Mouse (Mus musculus): ENCODE results near the gene Smarcc2. TPM values are rescaled to one million over a fixed set of nuclear protein-coding genes. Genes with fewer than 3 reads are reported as not detected.

Smarcc2 gene
- total RNA-seq (2014; fragmentation: Nextera tagmentation) (98.5 and 119 TPM in 2 replicates), total RNA-seq (2017) (62.9 and 73.3 TPM in 2 replicates)

DNA sequence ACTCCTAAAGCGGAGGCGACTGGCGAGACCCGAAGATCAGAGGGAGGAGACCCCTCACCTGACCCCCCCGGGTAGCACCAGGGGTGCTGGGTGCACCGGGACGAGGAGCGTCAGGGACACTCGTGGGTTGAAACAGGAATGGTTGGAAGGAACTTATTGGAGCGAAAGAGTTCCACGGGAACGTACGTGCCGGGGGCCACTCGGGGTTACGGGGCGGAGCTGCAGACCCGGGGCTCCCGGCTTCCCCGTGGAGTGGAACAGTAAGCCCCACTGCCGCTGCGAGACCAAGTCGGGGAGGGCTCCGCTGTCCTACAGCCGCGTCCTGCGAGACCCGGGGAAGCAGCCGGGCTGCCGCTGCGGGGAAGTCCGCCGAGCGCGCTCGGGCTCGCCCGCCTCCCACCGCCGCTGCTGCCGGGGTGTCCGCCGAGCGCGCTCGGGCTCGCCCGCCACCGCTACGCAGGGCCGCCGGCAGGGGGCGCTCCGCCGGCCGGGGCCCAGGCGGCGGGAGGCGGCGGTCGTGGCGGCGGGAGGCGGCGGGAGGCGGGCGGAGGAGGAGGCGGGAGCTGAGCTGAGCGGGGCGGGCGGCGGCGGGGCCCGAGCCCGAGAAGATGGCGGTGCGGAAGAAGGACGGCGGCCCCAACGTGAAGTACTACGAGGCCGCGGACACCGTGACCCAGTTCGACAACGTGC, at the start of gene Smarcc2:
Gene Smarcc2 (plus strand): TSS at position 530 of the 690 bp plus-strand sequence.
- ATAC-seq (replicated peaks; ENCODE audit: low FRiP score, low TSS enrichment, poor library complexity, severe bottlenecking): peak; percentile 50

DNA sequence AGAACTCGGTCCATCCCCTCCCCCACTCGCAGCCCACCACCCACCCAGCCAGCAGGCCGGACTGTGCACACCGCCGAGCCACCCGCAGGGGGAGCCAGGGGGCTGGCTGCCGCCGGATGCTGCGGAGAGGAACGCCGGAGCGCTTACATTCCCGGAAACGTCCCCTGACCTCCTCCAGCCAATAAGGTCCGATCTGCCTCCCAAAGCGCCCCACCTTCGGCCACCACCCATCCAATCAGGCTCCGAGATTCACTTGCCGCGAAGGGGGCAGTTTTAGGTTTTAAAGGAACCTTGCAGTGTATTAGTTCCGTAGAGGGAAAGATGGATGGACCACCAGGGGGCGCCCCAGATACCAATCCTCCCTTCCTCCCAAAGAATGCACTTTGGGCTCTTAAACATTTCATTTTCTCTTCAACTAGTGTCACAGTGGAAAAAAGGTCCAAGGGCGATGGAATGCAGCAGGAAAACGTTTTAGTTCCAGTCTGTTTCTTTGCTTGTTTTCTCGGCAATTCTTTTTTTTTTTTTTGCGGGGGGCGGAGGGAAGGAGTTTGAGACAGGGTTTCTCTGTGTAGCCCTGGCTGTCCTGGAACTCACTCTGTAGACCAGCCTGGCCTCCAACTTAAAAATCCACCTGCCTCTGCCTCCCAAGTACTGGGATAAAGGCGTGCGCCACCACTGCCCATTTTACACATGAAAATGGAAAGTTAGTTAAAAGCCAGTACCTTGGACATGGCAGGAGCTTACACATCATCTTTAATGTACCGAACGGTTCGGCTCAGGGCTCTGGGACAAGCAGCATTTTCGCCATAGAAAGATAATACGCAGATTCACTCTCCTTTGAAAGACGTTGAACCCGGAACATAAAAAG, 49.1 kb upstream of the Smarcc2 start:
- peak; percentile 89 for ATAC-seq (replicated peaks; ENCODE audit: low FRiP score, low TSS enrichment, poor library complexity, severe bottlenecking)

DNA sequence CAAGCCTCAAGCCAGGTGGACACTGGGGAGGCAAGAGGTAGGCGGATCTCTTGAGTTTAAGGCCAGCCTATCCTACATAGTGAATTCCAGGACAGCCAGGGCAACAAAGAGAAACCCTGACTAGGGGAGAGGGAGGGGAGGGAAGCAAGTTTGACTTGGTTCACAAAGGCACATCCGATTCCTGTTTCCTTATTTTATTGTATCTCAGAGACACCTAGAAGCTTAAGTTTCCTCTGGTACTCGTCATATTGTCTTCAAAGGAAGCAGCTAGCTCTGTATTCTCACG, 48.5 kb upstream of the Smarcc2 start:
- ATAC-seq (replicated peaks; ENCODE audit: low FRiP score, low TSS enrichment, poor library complexity, severe bottlenecking): no peak

DNA sequence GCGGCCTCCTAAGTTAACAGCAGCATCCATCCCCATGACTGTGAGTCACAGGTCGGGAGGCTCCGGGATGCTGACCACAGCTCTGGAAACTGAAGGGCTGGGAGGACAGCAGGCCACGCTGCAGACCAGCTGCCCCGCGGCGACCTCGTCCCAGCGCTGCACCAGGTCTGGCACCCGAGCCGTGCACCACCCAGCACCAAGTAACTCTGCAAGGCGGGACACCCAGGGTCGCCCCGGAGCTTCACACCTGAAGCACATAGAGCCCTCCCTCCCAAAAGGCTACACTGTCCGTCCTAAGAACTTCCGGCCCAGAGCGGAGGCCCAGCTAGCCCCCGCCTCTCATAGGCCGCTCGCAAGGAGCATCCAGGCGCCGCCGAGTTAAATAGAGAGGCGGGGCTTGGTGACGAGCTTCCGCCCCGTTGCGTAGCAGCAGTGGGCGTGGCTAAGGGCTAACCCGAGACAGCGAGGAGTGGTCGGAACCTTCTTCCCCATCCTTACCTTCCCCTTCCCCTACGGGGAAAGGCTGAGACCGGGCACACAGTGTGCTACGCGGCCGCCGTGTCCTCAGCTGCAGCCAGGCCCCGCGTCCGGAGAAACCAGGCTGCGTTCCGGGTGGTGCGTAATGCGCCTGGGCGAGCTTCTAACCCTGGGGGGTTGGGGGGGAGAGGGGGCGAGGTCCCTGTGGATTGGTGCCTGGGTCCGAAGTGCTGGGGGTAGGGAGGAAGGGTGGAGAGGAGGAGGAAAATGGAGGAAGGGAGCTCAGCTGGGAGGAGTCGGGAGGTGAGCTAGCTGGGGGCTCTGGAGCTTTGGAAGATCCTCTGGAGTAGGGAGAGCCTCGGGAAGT, 47.6 kb upstream of the Smarcc2 start, which contains the start of the genes Nabp2 and Rnf41:
Gene Nabp2 (minus strand): TSS at position 282 of the 844 bp plus-strand sequence.
Gene Rnf41 (plus strand): TSS at position 447 of the 844 bp plus-strand sequence.
- peak; percentile 76 for ATAC-seq (replicated peaks; ENCODE audit: low FRiP score, low TSS enrichment, poor library complexity, severe bottlenecking)

DNA sequence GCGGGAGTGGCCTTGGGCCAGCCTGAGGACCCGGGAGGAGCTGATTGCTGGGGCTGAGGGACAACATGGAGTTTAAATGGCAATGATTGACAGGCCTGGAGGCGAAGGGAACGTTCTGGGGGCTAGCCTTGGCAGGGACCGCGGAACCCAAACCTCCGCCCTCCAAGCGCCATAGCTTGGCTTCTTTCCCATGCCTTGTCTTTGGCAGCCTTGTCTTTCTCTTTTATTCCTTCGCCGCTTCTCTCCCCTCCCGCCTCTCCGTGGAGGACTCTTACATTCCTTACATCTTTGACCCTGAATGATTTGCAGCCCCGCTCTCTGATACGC, 47.0 kb upstream of the Smarcc2 start:
- no peak for ATAC-seq (replicated peaks; ENCODE audit: low FRiP score, low TSS enrichment, poor library complexity, severe bottlenecking)

DNA sequence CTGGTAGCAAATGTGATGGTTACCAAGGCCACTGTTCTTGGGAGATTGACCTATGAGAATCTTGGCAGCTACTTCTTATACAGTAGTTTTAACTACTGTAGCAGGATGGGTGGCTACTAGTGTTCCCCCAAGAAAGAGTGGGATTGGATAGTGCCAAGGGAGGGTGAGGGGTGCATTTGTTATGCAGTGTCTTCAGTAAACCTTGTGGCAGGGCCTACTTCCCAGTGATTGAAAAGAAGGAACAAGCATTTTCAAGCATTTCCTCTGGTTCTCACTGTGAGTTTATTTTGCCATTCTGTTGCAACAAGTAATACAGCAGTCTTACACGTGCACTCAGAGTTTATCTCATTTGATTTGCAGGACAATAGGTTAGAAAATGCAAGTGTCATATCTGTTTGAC, 46.5 kb upstream of the Smarcc2 start:
- no peak for ATAC-seq (replicated peaks; ENCODE audit: low FRiP score, low TSS enrichment, poor library complexity, severe bottlenecking)

DNA sequence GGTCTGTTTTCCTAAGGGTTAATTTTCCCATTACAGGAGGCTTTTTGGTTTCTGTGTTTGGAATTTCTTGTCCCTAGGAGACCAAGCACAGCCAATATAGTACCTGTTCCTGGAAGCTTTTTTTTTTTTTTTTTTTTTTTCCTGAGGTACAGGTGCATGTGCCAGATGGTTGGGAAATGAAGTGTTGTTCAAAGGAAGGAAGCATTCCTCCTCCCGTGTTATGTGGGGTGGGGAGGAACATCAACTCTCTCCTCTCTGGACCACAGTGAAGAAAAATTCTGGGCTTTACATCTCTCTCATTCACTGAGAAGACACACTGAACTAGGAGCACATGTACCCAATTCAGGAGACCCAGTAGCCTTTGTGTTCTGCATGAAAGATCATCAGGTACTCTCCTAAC, 46.0 kb upstream of the Smarcc2 start:
- no peak for ATAC-seq (replicated peaks; ENCODE audit: low FRiP score, low TSS enrichment, poor library complexity, severe bottlenecking)

DNA sequence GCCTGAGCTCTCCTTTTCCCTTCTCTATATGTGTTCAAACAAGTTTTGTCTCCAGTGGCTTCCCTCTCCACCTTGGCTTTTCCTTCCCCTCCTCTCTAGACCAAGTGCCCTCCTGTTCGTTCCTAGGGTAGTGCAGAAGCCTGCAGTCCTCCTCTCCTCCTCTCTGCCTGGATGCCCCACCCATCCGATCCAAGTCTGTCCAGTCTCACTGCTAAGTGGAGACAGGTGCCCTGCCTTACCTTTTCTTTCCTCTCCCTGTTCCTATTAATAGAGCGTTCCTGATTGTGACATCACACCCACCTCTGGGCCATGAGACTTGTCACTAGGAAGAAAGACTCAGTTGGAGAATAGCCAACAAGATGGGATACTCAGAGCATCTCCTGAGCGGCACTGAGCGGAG, 44.2 kb upstream of the Smarcc2 start:
- no peak for ATAC-seq (replicated peaks; ENCODE audit: low FRiP score, low TSS enrichment, poor library complexity, severe bottlenecking)

DNA sequence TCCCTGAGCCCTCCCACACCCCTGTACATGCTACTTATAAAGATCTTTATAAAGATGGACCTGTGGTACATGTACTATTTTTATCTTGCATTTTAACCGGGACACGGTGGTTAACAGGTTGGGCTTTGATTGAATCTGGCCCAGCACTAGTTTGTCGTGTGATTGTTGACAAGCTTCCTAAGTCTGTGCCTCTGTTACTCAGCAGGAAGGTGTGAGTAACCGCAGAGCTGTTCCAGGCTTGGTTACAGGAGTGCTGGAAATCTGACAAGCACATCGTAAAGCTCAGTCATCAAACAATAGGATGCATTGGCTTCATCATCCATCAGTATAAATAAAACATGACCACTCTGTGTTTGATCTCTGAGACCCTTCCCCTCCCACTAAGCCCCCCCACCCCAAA, 36.6 kb upstream of the Smarcc2 start:
- ATAC-seq (replicated peaks; ENCODE audit: low FRiP score, low TSS enrichment, poor library complexity, severe bottlenecking): no peak

DNA sequence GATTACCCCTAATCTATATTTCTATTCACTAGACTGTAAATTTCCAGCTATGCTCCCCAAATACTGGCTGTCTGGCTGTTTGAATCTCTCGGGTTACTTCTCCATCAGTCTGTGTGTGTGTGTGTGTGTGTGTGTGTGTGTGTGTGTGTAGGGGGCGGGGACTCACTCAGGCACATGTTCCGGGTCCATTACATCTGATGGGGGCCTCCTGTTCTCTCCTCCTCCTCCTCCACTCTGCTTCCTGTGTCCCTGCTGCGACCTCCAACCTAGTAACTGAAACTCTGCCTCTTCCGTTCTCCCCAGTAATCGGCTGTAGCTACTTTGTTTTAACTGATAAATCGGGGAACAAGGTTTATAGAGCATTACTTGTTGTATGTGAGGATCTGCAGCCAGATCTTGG, 34.4 kb upstream of the Smarcc2 start:
- ATAC-seq (replicated peaks; ENCODE audit: low FRiP score, low TSS enrichment, poor library complexity, severe bottlenecking): no peak

DNA sequence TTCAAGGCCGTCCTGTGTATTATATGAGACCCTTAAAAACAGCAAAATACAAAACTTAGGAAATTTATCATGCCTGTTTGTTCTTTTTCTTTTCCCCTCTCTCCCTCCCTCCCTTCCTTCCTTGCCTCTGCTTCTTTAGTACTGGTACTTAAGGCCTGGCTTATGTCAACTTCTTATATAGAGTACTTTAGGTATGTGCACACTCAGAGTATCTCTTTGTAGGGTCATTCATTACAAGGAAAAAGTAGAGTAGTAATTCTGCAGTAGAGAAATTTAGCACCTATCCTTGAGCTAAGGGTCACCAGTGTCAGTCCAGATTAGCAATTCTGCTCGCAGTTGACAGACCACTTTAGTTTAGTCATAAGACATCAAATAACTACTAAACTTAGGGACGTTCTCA, 33.8 kb upstream of the Smarcc2 start:
- ATAC-seq (replicated peaks; ENCODE audit: low FRiP score, low TSS enrichment, poor library complexity, severe bottlenecking): no peak

DNA sequence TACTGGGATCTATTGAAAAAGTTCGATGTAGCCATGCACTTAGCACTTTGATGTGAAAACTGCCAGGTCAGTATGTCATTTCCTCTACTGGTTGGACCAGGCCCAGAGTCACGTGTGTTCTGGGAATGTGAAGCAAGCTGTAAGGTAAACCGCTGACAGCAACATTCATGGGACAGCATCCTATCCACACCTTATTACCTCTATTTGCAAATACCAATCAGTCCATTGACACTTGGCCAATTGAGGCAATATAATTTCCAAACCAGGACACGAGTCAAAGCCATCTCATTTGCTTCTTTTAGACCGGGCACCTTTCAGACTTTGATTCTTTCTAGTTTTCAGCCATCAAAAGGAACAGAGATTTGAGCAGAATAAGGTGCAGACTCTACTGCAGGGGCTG, 30.0 kb upstream of the Smarcc2 start:
- no peak for ATAC-seq (replicated peaks; ENCODE audit: low FRiP score, low TSS enrichment, poor library complexity, severe bottlenecking)

DNA sequence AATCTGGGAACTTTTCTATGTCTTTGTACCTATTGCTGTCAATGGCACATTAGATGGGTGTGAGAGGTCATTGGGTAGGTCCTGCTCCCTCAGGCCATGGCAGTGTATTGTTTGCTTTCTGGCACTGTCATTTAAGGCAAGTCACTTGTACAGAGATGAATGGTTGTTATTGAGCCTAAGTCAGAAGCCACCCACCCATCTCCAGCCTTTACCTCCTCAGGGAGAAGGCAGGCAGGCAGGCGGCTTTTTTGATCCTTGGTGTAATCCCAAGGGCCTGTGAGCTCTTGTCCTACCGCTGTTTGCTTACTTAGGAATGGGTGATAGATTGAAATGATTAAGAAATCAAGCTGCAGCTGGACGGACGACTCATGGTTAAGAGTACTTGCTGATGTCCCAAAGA, 29.6 kb upstream of the Smarcc2 start:
- no peak for ATAC-seq (replicated peaks; ENCODE audit: low FRiP score, low TSS enrichment, poor library complexity, severe bottlenecking)

DNA sequence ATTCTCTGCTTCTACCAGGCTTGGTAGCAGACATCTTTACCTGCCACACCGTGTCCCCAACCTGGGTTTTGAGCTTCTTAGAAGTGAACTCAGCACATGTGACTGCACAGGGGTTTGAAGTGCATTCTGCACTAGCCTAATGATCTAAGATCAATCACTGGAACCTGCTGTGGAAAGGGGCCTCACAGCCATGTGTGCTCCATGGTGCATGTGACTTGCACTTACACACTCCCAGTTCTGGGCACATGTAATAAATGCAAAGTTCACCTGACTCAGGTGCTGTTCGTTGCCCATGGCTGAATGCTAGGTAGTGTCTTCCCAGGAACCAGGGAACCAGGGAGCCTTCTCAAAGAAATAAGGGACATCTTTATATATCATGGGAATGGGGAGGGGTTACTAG, 25.6 kb upstream of the Smarcc2 start:
- no peak for ATAC-seq (replicated peaks; ENCODE audit: low FRiP score, low TSS enrichment, poor library complexity, severe bottlenecking)

DNA sequence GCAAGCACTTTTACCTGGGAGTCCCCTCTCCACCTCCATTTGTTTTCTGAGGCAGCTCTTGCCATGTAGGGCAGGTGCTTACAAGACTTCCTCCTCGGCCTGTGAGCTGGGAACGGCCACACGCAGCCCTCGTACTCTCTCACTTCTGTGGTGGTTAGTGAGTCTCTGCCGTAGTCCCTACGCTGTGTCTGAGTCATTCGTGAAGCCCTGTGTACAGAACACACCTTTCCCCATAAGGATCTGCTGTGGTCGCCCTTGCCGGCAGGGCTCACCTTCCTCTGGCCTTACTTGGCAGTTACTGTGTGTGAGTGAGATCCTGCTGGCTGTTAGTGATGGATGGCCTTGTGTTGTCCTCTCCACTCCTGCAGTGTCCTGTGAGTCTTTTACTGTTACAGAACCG, 24.4 kb upstream of the Smarcc2 start:
- peak; percentile 46; the same call in 1 of the 2 replicates for ATAC-seq (replicated peaks; ENCODE audit: low FRiP score, low TSS enrichment, poor library complexity, severe bottlenecking)

DNA sequence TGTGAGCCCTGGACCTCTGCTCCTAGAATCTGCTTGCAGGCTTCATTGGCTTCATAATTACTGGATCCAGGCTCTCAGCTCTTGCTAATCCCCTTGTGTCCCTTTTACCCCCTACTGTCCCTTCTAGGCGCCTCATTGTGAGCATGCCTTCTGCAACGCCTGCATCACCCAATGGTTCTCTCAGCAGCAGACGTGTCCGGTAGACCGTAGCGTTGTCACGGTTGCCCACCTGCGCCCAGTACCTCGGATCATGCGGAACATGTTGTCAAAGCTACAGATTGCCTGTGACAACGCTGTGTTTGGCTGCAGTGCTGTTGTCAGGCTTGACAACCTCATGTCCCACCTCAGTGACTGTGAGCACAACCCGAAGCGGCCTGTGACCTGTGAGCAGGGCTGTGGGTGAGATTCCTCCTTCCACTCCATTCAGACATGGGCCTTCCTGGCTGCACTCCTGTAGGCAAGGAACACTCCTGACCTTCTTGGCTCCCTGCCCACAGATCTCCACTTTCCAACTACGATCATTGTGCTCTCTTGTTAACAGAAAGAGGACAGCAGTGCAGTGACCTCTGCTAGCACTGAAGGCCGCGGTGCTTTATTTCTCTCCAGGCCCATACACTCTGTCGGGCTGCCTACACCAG, 23.7 kb upstream of the Smarcc2 start:
- ATAC-seq (replicated peaks; ENCODE audit: low FRiP score, low TSS enrichment, poor library complexity, severe bottlenecking): no peak

DNA sequence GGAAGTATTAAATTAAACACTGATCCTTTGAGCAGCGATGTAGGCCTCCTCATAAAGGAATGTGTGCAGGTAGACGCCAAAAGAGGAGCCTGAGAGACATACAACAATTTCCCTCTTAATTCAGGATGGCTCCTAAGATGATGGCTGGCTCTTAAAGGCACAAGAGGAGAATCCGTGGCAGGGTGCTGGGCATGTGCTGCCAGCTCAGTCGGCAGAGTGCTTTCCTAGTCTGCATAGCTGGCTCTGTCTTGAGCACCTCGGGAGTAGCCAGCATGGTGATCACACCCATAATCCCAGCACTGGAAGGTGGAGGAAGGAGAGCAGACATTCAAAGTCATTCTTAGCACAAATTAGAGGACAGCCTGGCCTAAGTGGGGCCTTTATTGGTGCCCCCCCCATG, 23.2 kb upstream of the Smarcc2 start:
- ATAC-seq (replicated peaks; ENCODE audit: low FRiP score, low TSS enrichment, poor library complexity, severe bottlenecking): no peak

DNA sequence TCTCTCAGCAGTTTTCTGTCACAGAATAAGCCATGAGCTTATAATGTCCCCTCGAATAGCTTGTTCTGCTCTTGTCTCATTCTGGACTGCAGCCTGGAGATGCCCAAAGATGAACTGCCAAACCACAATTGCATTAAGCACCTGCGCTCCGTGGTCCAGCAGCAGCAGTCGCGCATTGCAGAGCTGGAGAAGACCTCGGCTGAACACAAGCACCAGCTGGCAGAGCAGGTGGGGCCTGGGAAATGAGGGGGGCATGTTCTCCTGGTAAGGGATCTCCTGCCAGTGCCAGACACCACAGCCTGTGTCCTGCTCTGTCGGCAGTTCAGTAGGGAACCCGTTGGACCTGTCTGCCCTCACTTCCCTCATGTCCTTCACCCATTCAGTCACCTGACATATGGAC, 22.7 kb upstream of the Smarcc2 start:
- ATAC-seq (replicated peaks; ENCODE audit: low FRiP score, low TSS enrichment, poor library complexity, severe bottlenecking): no peak

DNA sequence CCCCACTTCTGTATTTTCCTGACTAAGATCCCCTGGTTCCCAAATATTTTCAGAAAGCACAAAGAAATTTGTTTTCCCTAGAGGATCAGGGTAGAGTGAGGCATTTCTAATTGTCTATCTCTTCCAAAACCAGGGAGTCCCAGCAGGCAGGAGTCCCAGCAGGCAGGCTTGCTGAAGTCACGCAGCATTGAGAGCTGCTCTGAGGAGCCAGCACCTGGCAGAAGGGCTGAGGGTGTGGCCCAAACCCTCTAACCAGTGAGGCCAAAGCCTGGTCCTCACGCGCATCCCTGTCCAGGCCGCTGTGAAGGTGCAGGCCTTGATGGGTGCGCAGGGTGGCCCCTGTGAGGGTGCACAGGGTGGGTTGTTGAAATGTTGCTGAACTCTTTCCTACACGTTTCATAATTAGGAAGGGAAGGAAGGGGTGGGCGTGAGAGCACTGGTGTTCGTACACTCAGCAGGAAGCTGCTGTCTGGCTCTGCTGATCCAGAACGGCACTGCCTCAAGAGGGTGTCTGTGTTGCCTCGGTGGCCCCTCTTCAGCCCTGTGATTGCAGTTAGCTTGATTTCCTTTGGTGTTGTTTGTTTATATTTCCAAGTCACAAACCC, 20.3 kb upstream of the Smarcc2 start:
- ATAC-seq (replicated peaks; ENCODE audit: low FRiP score, low TSS enrichment, poor library complexity, severe bottlenecking): no peak
